Mouse (Mus musculus) brain, embryonic 14.5 days (tissue): ENCODE measurements around the gene Vps37d.

ENCODE experiments used
- CTCF ChIP-seq: fragments of 200-500 bp; IDR thresholded peaks from 2 replicates; pipeline ENCODE4 v1.5.1; 2012; ENCODE audit warnings: inconsistent platforms, mild to moderate bottlenecking, moderate library complexity, borderline replicate concordance; ENCODE audit not compliant: insufficient read depth, insufficient read length; ENCODE audit errors: extremely low read depth
- POLR2A ChIP-seq: fragments of 200-500 bp; IDR thresholded peaks from 2 replicates; pipeline ENCODE4 v1.6.1; 2012; ENCODE audit warnings: mild to moderate bottlenecking, inconsistent platforms, borderline replicate concordance; ENCODE audit not compliant: poor library complexity, insufficient read depth, insufficient read length, severe bottlenecking; ENCODE audit errors: extremely low read depth

DNA sequence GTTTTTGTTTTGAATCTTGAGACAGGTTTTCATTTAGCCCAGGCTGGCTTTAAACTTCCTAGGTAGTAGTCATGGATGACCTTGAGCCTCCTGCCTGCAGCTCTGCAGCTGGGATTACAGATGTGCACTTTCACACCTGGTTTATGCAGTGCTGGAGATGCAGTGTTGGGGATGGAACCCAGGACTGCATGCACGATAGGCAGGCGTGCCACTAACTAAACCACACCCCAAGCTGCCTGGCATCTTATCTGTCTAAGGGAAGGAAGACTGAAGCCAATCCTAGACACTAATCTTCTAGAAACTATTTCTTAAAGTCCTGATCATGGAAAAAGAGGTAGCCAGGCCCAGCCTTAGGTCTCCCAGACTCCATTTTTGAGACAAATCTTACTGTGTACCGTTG lies 7.6 kb downstream of the Vps37d start:
- TF ChIP-seq POLR2A = no peak
- TF ChIP-seq CTCF = no peak
